Comparison of ENCODE assay signal across 8 mouse cellular contexts in genomic region chr12:12420841-12421579, GRCm38 (mm10).
DNase-seq lines count a peak whose midpoint lies in the region; ATAC-seq and TF ChIP-seq lines count a peak whose summit lies in the region.

No protein-coding gene starts in this region.

- H3K9me3 ChIP-seq in heart, embryonic 11.5 days (replicated peaks; ENCODE audit: control insufficient read depth, low read length), result no peaks in the 10 kb centered on the region
- no peaks in the 10 kb centered on the region for H3K9me3 ChIP-seq in kidney, embryonic 15.5 days (replicated peaks)
- H3K9me3 ChIP-seq in limb, embryonic 15.5 days, result no peaks in the 10 kb centered on the region

- no peak overlapping the region for H3K27ac ChIP-seq in embryonic fibroblast, embryonic 13.5 days (ENCODE audit: insufficient read depth, low read length)
- no peak overlapping the region for H3K27ac ChIP-seq in heart, embryonic 11.5 days (ENCODE audit: low read depth, low read length)
- no peak overlapping the region for H3K27ac ChIP-seq in kidney, embryonic 15.5 days
- H3K27ac ChIP-seq in limb, embryonic 15.5 days, result no peak overlapping the region

- peak overlapping the region; percentile 70 for H3K4me2 ChIP-seq in heart, embryonic 11.5 days
- H3K4me2 ChIP-seq in kidney, embryonic 15.5 days, result peak overlapping the region; percentile 70
- H3K4me2 ChIP-seq in limb, embryonic 15.5 days, result peak overlapping the region; percentile 81

- no peaks in the 10 kb centered on the region for H3K36me3 ChIP-seq in heart, embryonic 11.5 days (ENCODE audit: control insufficient read depth, insufficient read depth, low read length)
- no peaks in the 10 kb centered on the region for H3K36me3 ChIP-seq in kidney, embryonic 15.5 days
- H3K36me3 ChIP-seq in limb, embryonic 15.5 days, result no peaks in the 10 kb centered on the region

- peak overlapping the region; percentile 21; the same call in 1 of the 2 replicates for H3K4me3 ChIP-seq in embryonic fibroblast, embryonic 13.5 days (ENCODE audit: insufficient read depth, low read length)
- peak overlapping the region; percentile 38 for H3K4me3 ChIP-seq in heart, embryonic 11.5 days (ENCODE audit: low read depth, low read length)
- H3K4me3 ChIP-seq in kidney, embryonic 15.5 days (replicated peaks), result peak overlapping the region; percentile 48
- peak overlapping the region; percentile 44 for H3K4me3 ChIP-seq in limb, embryonic 15.5 days

- TF ChIP-seq CTCF in embryonic fibroblast, embryonic 13.5 days (IDR thresholded peaks at IDR 0.05; ENCODE audit: borderline replicate concordance, insufficient read depth, low read length), result peak; percentile 98

- peak; percentile 3 for DNase-seq in A20 (ENCODE audit: low read depth, low spot score)
- DNase-seq in brain, adult 2 months (ENCODE audit: low read depth, low spot score), result peak; percentile 87
- DNase-seq in monocyte, adult 2 months (ENCODE audit: low read depth in 1 of 2, low spot score in 2 of 2), result peak; percentile 3 to 54
- peak; percentile 62 to 74 for DNase-seq in spleen, postnatal 14 days (ENCODE audit: low spot score in 2 of 2)

- WGBS in heart, embryonic 11.5 days (ENCODE audit: insufficient replicate concordance), result 16% methylated on average over 25 of the region's 25 CpGs
- 12% methylated on average over 25 of the region's 25 CpGs for whole genome bisulfite sequencing in kidney, embryonic 15.5 days
- WGBS in limb, embryonic 15.5 days, result 11% methylated on average over 25 of the region's 25 CpGs

- peak overlapping the region; percentile 82 for H3K9ac ChIP-seq in heart, embryonic 11.5 days (ENCODE audit: low read depth, low read length)
- H3K9ac ChIP-seq in kidney, embryonic 15.5 days, result peak overlapping the region; percentile 57
- peak overlapping the region; percentile 47; the same call in 1 of the 2 replicates for H3K9ac ChIP-seq in limb, embryonic 15.5 days

- H3K27me3 ChIP-seq in heart, embryonic 11.5 days (ENCODE audit: control insufficient read depth, insufficient read depth, low read length), result no peaks in the 10 kb centered on the region
- no peaks in the 10 kb centered on the region for H3K27me3 ChIP-seq in kidney, embryonic 15.5 days
- 0 out of 2 replicates have a peak, but pooled peaks cover 11% of the 10 kb centered on the region for H3K27me3 ChIP-seq in limb, embryonic 15.5 days

- ATAC-seq in heart, embryonic 11.5 days (replicated peaks; ENCODE audit: insufficient number of reproducible peaks, low FRiP score, low TSS enrichment), result peak; percentile 84
- peak; percentile 96 for ATAC-seq in kidney, embryonic 15.5 days (replicated peaks; ENCODE audit: low FRiP score)
- ATAC-seq in limb, embryonic 15.5 days (ENCODE audit: insufficient number of reproducible peaks, low FRiP score, low TSS enrichment, low read depth), result peak; percentile 81

- peaks cover 5% of the 10 kb centered on the region for H3K4me1 ChIP-seq in embryonic fibroblast, embryonic 13.5 days (ENCODE audit: control insufficient read depth, insufficient read depth, low read length)
- peaks cover 8% of the 10 kb centered on the region for H3K4me1 ChIP-seq in heart, embryonic 11.5 days (ENCODE audit: control insufficient read depth, insufficient read depth, low read length)
- peaks cover 9% of the 10 kb centered on the region for H3K4me1 ChIP-seq in kidney, embryonic 15.5 days
- H3K4me1 ChIP-seq in limb, embryonic 15.5 days, result peaks cover 10% of the 10 kb centered on the region

- TF ChIP-seq POLR2A in embryonic fibroblast, embryonic 13.5 days (IDR thresholded peaks at IDR 0.05; ENCODE audit: low read depth, low read length), result no peak

Comparison
In these comparisons a context has a peak if more than half of its experiments do, and no peak if none do; other contexts are left out.
1. DNase-seq: peak in every context shown above with its lines; median percentile 87 in brain, adult 2 months; 68 in spleen, postnatal 14 days; 28 in monocyte, adult 2 months; 3 in A20.